35 mouse cellular contexts compared by ENCODE assay signal in genomic region chr16:43328221-43328620, GRCm38 (mm10).
"Had no signal": no experiment of that assay in that cellular context is flagged by ENCODE, and none has a peak within 500 bp of the region (broad histone marks: within the 10 kb centered on the region; RNA-seq: fewer than 3 reads in every experiment).

No protein-coding gene starts in this region.

- ATAC-seq: hindbrain, embryonic 16.5 days; hindbrain, postnatal 0 days; inflammation-experienced regulatory T-cells, adult 6 months; intestine, embryonic 15.5 days; intestine, embryonic 16.5 days; intestine, postnatal 0 days had no signal

- H3K4me1 ChIP-seq: hindbrain, embryonic 12.5 days; hindbrain, embryonic 13.5 days; hindbrain, embryonic 15.5 days; intestine, embryonic 15.5 days had no signal

- DNase-seq: heart, postnatal 10 days; heart, postnatal 14 days; heart, postnatal 36 days; heart, postnatal 4 days; kidney, adult 11 months; kidney, adult 18-20 months; kidney, adult 2 months; kidney, adult 8-10 months; kidney, adult 9 months; kidney, postnatal 10 days; kidney, postnatal 14 days; kidney, postnatal 25 days; kidney, postnatal 36 days; kidney, postnatal 4 days; layer of hippocampus, adult 9-11 months; layer of hippocampus, postnatal 36 days had no signal

- H3K27me3 ChIP-seq: heart, embryonic 12.5 days; heart, embryonic 13.5 days; heart, embryonic 15.5 days; hindbrain, embryonic 12.5 days; hindbrain, embryonic 13.5 days; hindbrain, embryonic 15.5 days; intestine, embryonic 15.5 days; kidney, embryonic 15.5 days had no signal

- H3K9me3 ChIP-seq: heart, embryonic 10.5 days; heart, embryonic 12.5 days; heart, embryonic 13.5 days; heart, embryonic 15.5 days; hindbrain, embryonic 10.5 days; hindbrain, embryonic 12.5 days; hindbrain, embryonic 13.5 days; hindbrain, embryonic 15.5 days; intestine, embryonic 15.5 days; kidney, embryonic 15.5 days had no signal

- H3K4me2 ChIP-seq: heart, embryonic 11.5 days; heart, embryonic 12.5 days; heart, embryonic 13.5 days; heart, embryonic 15.5 days; hindbrain, embryonic 12.5 days; hindbrain, embryonic 13.5 days; hindbrain, embryonic 14.5 days; hindbrain, embryonic 15.5 days; intestine, embryonic 15.5 days; kidney, embryonic 15.5 days had no signal

- H3K9ac ChIP-seq: heart, embryonic 12.5 days; heart, embryonic 13.5 days; heart, embryonic 15.5 days; hindbrain, embryonic 12.5 days; hindbrain, embryonic 13.5 days; hindbrain, embryonic 14.5 days; hindbrain, embryonic 15.5 days; intestine, embryonic 15.5 days; kidney, embryonic 15.5 days had no signal

- H3K27ac ChIP-seq: heart, embryonic 10.5 days; heart, embryonic 13.5 days; heart, embryonic 15.5 days; hindbrain, embryonic 10.5 days; hindbrain, embryonic 12.5 days; hindbrain, embryonic 13.5 days; hindbrain, embryonic 14.5 days; hindbrain, embryonic 15.5 days; hindbrain, postnatal 0 days; intestine, embryonic 15.5 days; kidney, embryonic 15.5 days; kidney, postnatal 0 days; layer of hippocampus, adult 2 months had no signal

- H3K36me3 ChIP-seq: heart, embryonic 10.5 days; heart, embryonic 12.5 days; heart, embryonic 13.5 days; heart, embryonic 15.5 days; hindbrain, embryonic 10.5 days; hindbrain, embryonic 12.5 days; hindbrain, embryonic 13.5 days; hindbrain, embryonic 15.5 days; intestine, embryonic 15.5 days; kidney, embryonic 15.5 days had no signal

- H3K4me3 ChIP-seq: heart, embryonic 10.5 days; heart, embryonic 12.5 days; heart, embryonic 13.5 days; heart, embryonic 15.5 days; hindbrain, embryonic 10.5 days; hindbrain, embryonic 12.5 days; hindbrain, embryonic 13.5 days; hindbrain, embryonic 15.5 days; intestine, embryonic 15.5 days; kidney, embryonic 15.5 days; layer of hippocampus, adult 2 months had no signal
